Mouse (Mus musculus) urinary bladder, postnatal 14 days (tissue): Measurements from ENCODE around the gene Prelp.

Experiments
- DNase-seq: peaks from one replicate; pipeline ENCODE4 v3.0.0; 2021; ENCODE audit warnings: low spot score

The Prelp gene

DNA sequence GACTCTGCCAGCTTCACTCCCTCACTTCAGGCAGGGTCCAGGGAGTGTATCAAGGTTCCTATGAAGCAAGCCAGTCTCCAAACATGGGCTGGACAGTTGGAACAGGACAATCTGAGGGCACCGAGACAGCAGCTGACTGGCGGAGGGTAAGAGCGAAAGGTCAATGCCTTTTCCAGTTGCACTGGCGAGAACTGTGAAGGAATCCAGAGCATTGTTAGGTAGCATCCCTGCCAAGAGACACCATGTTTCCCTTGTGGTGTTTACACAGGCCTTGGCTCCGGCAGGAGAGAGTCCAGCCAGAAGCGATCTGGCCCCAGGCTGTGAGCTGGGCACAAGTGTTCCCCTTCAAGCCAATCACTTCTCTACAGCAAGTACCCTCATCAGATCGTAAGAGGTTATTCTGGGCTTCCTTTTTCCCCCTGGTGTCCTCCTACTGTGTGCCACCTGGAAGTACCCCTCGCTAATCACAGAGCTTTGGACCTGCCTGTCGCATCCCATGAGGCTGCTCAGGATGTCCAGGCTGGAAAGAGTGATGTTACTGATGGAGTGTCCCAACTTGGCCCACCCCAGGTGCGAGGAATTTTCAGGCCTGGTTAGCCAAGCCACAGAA, 13.2 kb upstream of the Prelp start:
- no peak for DNase-seq

DNA sequence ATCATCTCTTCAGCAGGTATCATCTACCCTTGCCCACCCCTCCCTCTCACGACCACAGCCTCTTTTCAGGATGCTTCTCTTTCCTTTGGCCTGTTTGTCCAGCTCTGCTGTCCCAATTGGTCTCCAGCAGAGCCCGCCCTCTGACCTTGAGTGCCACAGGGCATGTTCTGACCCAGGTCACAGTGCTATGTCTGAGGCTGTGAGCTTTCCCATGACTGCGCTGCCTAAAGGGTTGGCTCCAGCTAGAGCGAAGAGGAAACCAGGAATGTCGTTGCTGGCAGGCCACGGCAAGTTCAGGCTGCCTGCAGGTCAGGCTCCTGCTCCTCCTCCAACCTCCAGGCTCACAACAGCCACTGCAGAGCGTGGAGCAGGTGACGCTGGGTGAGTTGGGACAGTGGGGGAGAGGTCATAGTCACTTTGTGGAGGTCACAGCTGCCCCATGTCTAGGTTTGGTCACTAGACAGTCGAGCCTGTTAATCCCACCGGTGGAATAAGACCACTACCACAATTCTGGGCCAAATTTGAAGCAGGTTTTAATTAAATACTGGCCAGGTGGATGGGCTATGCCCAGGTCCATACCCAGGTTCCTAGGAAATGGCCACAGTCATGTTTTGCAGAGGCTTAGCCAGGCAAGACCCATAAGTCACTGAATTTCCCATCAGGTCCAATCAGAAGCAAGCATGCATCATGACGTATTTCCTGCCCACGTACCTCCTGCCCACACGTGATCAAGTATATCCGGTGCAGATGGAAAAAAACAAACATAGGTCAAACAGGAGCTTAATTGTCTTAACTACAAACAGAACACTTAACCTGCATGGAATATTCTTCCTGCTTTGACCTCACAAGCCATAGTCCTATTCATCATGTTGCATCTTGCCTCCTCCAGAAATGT, 12.3 kb upstream of the Prelp start:
- no peak for DNase-seq

DNA sequence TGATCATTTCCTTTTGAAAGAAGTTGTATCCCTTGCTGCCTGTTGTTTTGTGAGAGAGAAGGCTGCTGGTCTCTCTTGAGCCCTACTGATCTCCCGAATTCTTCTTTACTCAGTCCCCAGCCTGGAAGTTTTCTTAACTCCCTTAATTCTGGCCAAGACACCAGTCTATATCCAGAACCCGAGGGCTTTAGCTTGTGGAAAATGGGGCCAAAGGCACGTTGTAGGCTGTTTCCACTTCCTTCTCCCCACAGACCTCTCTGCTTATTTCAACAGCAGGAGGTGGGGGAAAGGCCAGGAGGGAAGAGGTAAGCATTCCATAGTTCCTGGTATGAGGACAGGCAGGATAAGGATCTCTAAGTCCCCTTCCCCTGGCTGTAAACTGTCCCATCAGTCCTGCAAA, 8.8 kb upstream of the Prelp start:
- DNase-seq, result no peak

DNA sequence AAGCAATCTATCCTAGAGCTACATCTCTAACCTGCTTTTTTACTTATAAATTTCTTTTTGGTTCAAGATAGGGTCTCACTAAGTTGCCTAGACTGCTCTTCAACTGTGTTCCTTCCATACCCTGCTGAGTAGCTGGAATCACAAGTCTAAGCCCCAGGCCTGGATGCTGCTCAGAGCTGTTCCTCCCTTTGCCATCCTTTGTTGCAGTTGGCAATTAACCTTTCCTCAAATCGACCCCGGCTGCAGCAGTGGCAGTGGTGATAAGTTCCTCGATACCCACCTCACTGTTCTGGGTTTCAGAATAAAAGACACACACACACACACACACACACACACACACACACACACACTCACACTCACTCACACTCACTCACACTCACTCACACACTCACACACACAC, 4.0 kb upstream of the Prelp start:
- no peak for DNase-seq

DNA sequence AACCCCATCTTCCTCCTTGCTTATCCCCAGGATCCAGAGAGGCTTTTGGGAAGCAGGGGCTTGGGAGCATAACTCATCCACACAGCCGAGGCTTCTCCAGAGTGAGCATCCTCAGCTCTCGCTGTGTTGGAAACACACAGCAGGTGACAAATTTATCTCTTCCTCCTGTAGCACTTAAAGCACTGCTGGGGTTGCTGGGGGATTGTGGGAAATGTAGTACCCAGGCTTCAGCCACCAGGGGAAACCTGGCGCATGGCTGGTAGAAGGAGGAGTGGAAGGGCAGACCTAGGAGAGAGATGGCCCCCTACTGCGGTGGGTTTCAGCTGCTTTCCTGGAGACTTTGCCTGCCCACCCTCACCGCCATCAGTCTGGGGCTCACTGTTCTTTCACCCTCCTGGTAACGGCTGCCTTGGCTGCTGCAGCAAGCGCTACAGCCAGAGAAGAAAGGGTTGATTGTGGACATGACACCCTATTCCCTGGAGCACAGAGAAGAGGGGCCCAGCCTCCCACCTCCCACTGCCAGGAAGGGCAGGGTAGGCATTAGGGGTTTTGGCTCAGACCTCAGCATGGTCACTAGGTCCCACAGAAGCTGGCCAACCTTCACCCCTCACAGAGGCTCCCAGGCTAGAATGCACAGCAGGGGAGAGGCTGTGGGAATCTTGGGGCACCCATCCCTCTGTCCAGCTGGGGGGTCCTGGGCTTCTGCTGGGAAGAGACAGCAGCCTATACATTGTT, 3.1 kb upstream of the Prelp start:
- no peak for DNase-seq

DNA sequence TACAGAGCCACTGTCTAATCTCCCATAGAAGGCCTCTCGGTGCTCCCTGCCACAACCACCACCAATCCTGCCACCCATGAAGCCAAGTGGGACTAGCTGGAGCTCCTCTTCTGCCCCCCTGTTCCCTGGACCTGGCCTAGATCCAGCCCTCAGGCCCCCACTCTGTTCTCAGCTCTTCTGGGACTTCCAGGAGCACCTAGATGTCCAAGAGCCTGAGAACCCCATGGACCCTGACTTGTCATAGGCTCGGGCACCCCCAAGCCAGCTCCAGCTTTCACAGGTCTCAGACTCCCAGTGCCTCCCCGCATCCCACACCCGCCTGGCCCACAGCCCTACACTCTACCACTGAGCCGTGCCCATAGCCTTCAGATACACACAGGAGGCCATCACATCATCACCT, 1.9 kb upstream of the Prelp start:
- DNase-seq, result no peak

DNA sequence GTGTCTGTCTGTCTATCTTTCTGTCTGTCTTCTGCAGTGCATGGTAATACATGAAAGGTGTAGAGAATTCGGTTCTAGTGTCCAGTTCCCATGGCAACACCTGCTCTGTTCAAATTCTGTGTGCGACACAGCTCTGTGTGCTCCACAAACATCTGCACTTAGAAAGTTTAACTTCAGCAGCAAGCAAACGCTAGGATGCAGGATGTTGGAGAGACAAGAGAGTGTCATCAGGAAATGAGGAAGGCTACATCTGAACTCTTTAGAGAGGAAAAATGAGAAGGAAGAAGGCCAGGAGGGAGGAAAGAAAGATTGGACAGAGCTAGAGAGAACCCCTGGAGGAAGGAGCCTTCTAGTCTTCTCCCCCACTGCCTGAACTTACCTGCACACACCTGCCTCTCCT, 338 bp downstream of the Prelp start:
- DNase-seq, result no peak

DNA sequence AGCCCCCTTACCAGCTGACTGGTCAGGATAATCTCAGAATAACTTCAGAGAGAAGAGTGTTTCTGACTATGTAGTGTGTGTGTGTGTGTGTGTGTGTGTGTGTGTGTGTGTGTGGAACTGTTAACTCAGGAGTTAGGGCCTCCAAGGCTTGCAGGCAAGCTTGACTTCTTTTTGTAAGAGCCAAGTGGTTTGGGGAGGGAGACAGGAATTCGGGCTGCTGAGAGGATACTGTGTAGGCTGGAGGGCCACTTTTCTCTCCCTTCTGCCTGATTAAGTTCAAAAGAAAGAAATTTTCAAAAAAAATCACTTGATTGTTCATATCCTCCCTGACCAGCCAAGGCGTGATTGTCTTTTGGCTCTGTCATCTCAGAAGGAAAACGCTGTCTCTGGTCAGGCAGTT, 813 bp downstream of the Prelp start:
- DNase-seq, result no peak

DNA sequence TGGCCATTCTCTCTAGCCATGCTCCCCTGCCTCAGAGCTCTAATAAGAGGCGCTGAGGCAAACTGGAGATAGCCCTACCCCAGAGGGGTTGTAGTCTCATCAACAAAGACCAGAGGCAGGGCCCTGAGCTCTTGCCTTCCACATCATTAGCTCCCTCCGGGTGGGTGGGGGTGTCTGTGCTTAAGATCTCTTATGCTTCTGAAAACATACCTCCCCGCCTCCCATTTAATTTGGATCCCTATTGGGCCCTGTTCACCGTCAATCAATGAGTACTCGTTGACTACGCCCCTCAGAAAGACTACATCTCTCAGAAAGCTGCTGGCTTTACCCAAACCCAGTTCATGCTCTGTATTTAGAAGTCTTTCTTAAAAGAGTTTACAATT, 3.1 kb downstream of the Prelp start:
- DNase-seq, result no peak

DNA sequence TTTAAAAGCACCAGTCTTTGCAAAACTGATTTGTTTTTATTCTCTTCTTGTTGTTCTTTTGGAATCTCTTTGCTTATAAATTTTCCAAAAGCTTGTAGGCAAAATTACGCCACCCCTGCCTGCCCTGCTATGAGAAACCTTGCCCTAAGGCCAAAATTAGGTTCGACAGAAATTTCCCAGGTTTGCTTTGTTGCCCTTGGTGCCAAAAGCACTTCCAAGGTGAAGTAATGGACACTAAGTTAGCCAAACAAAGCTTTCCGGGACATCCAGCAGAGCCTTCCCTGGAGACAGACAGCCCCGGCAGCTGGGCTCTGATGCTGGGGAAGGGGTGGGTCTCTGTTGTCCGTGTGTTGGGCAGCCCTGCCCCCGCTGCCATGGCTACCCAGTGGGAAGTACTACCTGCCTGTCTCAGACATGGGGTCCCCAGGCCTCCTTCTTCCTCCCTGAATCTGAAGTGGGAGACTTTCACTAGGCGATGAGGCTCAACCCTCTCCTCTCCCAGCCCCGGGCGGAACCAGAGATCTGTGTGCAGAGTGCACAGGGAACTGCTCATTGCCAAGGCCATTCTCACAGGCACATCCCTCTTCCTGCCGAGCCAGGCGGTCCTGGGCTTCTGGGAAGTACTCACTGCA, 3.6 kb downstream of the Prelp start:
- peak; percentile 46 for DNase-seq

DNA sequence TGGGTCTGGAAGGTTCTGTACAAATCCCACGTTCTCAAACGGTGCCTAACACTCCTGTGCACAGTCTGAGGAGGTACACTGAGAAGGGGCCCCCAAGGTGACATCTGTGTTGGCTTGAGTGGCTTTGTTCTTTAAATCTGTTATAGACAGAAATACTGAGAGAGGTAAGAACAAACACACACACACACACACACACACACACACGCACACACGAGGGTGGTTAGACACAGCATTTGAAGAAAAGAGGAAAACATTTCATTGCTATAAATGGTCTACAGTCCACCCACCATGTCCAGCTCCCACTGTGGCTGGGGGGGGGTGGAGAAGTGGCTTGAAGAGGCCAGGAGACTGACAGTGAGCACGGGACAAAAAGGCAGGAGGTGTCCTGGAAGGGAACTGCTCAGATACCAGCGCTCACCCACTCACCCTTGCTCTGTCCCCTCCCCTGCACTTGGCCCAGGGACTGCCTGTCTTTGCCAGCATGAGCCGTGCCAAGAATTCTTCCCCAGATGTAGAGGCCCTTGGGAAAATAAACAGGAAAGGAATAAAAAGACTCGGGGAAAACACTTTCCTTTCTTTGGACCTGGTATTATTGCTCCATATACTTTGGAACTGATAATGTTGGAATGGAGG, 5.4 kb downstream of the Prelp start:
- DNase-seq, result peak; percentile 82

DNA sequence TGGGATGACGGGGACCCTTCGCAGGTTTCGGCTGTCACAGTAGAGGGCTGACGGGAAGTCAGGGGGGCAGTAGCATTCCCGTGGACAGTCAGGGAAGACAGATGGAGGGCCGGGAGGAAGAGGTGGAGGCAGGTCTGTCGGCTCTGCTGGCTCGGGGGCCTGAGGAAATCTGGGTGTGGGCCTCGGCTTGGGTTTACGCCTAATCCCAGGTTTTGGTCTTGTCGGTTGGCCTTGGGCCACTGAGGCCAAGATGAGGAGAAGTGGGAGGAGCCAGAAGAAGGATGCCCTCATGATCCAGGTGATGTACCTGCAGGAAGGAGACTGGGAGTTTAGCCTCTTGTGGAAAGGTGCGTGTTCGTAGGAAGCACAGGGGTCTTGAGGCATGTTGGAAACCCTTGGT, 6.1 kb downstream of the Prelp start:
- no peak for DNase-seq

DNA sequence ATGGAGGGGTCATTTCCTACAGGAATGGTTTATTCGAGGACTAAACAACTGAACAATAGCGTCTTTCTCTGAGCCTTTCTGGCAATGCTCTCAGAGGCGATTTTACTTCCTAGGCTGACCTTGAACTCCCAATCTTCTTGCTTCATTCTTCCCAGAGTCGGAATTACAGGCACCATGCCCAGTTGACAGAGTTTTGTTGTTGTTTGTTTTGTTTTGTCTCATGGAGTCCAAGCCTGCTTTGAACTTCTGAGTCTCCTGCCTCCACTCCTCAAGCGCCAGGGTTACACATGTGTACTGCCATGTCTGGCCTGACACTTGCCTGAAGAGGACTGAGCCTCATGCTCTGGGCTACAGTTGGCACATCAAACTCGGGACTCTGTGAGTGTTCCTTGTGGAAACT, 8.2 kb downstream of the Prelp start:
- no peak for DNase-seq

DNA sequence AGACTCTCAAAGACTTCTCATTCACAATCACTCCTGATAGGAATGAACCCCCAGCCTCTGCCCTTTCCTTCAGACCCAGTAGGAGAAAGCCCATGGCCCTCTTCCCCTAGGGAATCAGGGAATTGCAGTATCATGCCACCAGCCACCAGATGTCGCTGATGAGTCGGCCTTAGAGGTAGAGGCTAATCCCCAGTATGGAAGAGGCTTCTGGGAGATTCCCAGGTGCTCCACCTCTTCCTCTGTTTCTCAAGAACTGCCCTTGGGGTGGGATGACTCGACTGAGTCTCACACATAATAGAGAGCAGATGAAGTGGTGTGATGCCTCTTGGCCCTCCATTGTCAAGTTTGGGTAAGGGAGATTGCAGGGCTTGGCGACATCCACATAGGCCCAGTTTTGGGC, 9.8 kb downstream of the Prelp start:
- DNase-seq, result peak; percentile 77

DNA sequence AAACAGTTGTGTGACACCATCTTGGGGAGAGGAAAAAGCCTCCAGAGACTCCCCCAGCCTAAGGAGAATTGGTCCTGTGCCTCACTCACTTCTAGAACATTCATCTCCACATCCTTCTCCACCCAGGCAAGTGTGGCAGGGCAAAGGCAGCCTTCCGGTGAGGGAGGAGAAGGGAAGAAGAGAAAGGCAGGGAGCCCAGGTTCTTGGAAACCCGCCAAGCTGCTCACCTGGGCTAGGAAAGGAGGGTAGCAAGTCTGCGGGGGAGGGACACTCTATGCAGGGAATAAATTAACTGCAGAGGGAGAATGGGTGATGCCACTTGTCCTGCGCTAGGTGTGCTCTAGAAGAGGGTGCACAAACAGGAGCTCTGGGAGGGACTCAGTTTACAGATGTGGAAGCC, 10.2 kb downstream of the Prelp start:
- DNase-seq, result no peak

DNA sequence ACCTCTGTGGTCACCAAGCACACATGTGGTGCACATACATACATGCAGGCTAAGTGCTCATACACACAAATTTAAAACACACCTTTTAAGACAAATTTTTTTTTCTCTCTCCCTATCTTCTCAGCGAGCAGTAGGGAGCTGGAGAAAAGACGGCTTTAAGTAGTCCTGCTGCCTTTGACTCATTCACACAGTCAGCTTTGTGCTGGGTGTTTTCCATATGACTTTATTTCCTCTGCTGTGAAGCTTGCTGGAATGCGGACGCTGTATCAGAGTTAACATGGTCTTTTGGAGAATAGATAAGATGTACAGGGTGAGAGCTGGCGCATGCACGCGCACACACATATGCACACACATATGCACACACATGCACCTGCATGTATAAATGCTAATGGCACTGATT, 11.1 kb downstream of the Prelp start:
- no peak for DNase-seq

DNA sequence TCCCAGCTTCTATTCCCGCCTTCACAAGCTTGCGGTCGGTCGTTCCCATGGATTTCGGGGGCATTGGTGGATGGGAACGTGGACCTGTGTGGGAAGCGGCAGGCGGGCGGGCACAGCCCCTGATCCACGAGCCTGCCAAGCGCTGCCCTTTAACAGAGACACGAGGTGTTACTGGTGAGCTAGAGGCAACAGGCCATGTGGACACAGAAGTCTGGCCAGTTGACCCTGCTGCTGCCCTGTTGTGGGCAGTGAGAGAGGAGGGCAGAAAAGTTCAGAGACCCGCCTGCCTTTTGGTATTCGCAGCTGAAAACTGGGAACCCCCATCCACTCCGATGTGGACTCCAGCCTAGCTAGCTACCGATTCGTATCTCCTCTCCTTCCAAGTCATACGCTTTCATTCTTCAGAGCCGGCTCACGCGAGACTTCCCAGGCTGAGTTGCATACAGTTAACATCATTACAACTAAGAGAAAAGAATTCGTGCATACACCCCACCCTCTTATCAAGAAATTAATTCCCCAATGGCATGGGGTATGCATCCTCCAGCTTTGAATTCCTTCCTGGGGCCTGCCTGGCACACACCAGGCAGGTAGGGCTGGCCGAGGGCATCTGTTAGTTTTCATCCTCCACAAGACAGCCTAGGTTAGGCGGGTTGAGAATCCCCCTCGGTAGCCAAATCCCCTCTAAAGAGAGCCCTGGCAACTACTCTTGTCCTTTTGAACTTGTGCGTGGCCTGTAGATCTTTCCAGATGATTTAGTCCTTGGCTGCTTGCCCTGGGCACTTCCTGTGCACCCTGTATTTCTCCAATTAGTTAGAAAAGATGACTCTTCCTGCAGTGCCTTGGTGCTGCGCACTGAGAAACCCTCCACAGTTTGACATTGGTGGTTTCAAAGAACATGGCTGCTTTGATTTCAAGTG, 12.3 kb downstream of the Prelp start:
- peak; percentile 69 for DNase-seq

DNA sequence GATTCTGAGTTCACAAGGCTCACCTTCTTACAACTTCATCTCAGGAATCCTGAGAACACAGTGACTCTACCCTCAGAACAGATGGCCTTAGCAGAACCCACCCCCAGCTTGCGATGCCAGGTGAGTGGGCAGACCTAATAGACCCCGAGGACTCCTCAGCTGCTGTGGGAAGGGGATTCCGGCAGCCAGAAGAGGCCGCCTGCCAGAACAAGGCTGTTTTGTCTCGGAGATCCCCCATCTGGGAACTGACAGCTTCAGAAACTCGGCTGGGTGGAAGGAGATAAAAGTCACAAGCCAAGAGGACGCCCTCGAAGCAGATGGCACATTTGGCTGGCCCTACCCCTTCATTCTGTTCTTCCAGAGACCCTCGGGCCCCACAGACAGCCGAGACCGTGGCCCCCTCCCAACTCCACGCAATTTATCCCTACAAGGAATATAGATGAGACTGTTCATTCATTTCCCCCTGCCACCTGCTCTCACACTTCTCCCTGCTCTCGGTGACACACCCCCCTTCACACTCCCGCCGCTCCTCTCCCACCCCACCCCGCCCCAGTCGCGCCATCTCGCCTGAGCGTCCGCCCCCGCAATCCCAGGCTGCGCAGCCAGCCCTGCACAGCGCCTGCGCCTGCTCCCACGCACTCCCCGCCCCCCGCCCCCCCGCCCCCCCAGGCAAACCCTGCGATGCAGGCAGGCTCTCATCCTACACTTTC, 13.1 kb downstream of the Prelp start, which contains the start of gene Optc:
Optc (minus strand) TSS at position 51 of the 710 bp plus-strand sequence.
- peak; percentile 52 for DNase-seq

DNA sequence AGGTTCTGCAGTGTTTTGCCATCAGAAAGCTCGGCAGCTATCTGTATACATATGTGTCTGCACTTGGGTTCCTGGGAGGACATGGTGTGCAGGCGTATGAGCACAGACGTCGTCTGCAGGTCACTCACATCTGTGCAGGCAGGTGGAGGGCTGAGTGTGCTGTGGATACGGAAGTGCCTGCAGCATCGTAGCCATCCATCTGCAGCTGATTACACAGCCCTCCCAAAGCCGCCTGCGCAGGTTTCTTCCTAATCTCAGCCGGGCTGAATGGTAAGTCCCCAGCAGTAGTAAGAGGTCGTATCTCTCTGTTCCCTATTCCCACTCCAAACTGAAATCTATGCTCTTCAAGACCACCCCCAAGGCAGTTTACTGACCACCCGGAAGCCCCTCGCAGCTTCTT, 14.8 kb downstream of the Prelp start:
- no peak for DNase-seq

DNA sequence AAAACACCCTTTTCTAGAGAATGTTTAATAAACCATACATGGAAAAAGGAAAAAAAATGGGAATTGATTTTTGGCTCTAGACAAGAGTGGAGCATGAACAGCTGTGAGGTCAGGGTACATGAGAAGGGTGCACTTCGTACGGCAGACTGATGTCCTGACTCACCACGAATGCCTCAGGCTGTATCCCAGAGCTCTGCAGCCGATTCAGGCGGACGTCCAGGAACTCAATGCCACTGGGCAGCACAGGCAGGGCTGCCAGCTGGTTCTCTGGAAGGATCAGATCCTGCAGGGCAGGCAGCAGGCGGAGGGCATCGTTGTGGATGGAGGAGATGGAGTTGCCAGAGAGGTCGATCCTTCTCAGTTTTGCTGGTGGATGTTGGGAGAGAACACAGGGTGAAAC, 20.4 kb downstream of the Prelp start:
- DNase-seq, result peak; percentile 39
